Mouse (Mus musculus) stomach, embryonic 15.5 days (tissue): Measurements from ENCODE around the gene Gcnt1. TPM values are rescaled to one million over a fixed set of nuclear protein-coding genes. Genes with fewer than 3 reads are reported as not detected.

ENCODE experiments used
- ATAC-seq: fragments of 200-750 bp; cut with Nextera tagmentation; 2 replicates; pipeline ENCODE4 v1.8.0; 2017; ENCODE audit warnings: low read depth, moderate number of reproducible peaks, moderate TSS enrichment; ENCODE audit not compliant: insufficient read depth, low FRiP score
- H3K27ac ChIP-seq: fragments of 300-500 bp; sonication (generic); 2 replicates; pipeline ENCODE4 v1.5.1; 2015; ENCODE audit warnings: mild to moderate bottlenecking, inconsistent platforms
- H3K27me3 ChIP-seq: fragments of 300-500 bp; sonication (generic); replicated peaks from 2 replicates; pipeline ENCODE4 v1.6.1; 2015; ENCODE audit warnings: inconsistent platforms
- H3K36me3 ChIP-seq: fragments of 300-500 bp; sonication (generic); 2 replicates; pipeline ENCODE4 v1.6.1; 2015; ENCODE audit warnings: inconsistent platforms
- H3K4me1 ChIP-seq: fragments of 300-500 bp; sonication (generic); 2 replicates; pipeline ENCODE4 v1.6.1; 2015; ENCODE audit warnings: inconsistent platforms
- H3K4me2 ChIP-seq: fragments of 300-500 bp; sonication (generic); 2 replicates; pipeline ENCODE4 v1.6.1; 2015; ENCODE audit warnings: mild to moderate bottlenecking, inconsistent platforms
- H3K4me3 ChIP-seq: fragments of 300-500 bp; sonication (generic); replicated peaks from 2 replicates; pipeline ENCODE4 v1.5.1; 2015; ENCODE audit warnings: inconsistent platforms
- H3K9ac ChIP-seq: fragments of 300-500 bp; sonication (generic); 2 replicates; pipeline ENCODE4 v1.6.1; 2015; ENCODE audit warnings: inconsistent platforms
- H3K9me3 ChIP-seq: fragments of 300-500 bp; sonication (generic); 2 replicates; pipeline ENCODE4 v1.6.1; 2016; ENCODE audit warnings: inconsistent platforms
- WGBS: fragments of 180-500 bp; shearing (Covaris S2); methylation state at CpG from one replicate; pipeline ENCODE4 v1.1.7; 2015; 5-methylcytosine and 5-hydroxymethylcytosine counted together
- polyA plus RNA-seq: library from polyadenylated mRNA; unstranded; fragments of >200 nt; fragmentation: Nextera tagmentation; extraction: Ambion mirVana; gene quantifications from 2 replicates; pipeline ENCODE4 v1.2.1, GENCODE M21; 2015

The Gcnt1 gene
- polyA plus RNA-seq, 1 experiment from 2014 or later = 7.4 TPM

DNA sequence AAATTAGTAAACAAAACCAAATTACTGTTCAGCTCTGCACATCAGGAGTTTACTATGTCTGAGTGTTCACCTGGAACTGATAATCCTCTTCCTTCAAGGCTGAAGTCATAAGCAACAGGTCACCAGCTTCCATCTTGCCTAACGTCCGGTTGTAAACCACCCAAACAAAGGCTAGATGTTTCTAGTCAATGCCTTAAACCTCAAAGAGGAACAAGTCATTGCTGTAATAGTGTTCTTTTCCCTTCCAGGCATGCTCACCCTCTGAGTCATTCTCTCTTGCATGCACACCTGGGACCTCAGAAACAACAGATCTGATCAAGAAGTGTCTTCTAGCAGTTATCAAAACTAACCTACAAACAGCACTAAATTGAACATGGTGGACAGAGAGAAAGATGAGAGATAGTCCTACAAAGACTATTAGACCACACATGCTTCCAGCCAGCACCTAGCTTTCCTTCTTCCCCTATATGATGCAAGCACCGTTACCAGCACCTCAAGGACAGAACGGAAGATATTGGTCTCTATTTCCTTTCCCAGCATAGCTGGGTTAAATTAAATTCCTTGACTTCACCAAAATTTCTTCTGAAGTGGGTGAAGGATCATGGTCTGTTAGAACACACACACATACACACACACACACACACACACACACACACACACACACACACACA, 94.1 kb downstream of the Gcnt1 start:
- no peak overlapping the region for H3K4me2 ChIP-seq
- no peak overlapping the region for H3K27ac ChIP-seq
- ATAC-seq = no peak
- H3K9ac ChIP-seq = no peak overlapping the region
- no peaks in the 10 kb centered on the region for H3K4me1 ChIP-seq
- no peaks in the 10 kb centered on the region for H3K27me3 ChIP-seq
- no peak overlapping the region for H3K4me3 ChIP-seq
- WGBS = 94% methylated on average over 4 of the region's 4 CpGs
- H3K9me3 ChIP-seq = no peaks in the 10 kb centered on the region
- H3K36me3 ChIP-seq = no peaks in the 10 kb centered on the region

Other genes with a start within 250 kb of the Gcnt1 start
- gene Rfk, start 21.2 kb upstream of the Gcnt1 start, polyA plus RNA-seq = 80.8 and 92.6 TPM in 2 replicates